Mouse (Mus musculus) retina, adult 2 months (tissue): Measurements from ENCODE around the gene Col25a1.

ENCODE experiments used
- DNase-seq: peaks from one replicate; pipeline ENCODE4 v3.0.0-alpha.2; 2012; ENCODE audit warnings: low read depth, low spot score

Col25a1 gene

DNA sequence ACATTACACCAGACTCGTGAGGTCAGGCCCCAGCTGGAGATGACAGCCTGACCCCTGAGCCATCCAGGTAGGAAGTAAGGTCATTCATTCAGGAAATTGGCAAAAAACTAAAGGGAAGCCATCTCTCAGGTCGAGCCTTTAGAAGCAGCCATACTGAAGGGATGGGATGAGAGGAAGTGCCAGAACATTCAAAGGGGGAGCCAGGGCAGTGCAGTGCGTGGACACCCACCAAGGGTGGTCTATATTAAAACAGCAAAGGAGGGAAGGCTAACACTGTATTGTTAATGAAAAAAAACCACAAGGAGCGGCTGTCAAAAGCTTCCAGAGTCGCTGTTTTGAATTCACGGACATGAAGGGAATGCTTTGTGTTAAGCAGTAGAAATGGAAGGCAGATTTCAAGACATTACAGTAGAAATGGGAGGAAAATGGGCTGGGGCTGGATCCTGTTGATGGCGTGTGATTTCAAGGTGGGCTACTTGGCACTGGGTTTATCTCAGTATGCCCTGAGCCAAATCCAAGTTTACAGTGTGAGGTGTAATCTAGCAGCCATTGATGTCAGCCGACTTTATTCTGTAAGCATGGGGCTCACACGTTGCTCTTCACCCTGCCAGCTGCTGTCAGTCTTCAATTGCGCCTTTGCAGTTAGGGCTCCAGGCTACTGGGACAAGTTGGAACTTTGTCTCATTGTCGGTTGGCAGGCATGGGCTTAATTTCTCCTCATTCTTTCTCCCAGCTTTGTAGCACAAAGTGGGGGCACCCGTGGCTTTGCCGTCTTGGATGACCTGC is 312.7 kb downstream of the Col25a1 start:
- no peak for DNase-seq

GRCm38 (mm10) chr3:130449864-130450263 is 318.6 kb downstream of the Col25a1 start:
- no peak for DNase-seq

DNA sequence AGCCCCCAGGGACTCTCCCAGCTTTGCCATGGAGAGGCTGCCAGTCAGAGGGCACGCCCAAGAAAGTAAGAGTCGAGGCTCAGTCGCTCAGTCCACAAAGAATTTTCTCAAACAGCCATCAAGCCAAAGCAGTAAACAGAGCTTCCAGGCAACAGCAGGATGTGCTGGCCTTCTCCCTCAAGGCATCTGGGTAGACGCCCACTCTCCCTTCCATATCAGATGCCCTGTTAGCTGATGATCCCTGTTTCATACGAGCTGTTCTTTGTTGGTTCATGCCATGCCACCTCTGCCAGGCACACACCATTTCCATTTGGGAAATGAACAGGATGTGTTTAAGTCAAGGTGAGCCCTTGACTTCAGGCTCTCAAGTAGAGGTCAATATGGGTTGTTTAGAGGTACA is 334.1 kb downstream of the Col25a1 start:
- DNase-seq, result no peak

- no peak for DNase-seq
Observed at GRCm38 (mm10) chr3:130473211-130473768, 342.0 kb downstream of the Col25a1 start.

DNA sequence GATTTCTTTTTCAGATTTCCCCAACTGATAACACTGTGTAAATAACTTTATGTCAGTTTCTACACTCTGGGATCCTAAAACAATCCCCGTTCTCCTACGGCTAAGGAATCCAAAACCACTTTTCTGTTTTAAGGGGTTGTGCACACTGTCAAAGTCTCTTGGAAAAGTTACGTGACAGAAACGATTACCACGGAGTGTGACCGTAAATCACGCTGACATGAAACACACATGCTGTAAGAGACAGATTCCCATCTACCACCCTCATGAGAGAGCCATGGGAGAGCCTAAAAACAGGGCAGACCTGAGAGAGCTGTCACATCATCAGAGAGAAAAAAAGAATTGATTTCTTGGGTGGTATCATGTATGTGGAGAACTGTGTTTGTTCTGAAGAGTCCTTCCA is 342.7 kb downstream of the Col25a1 start:
- no peak for DNase-seq

DNA sequence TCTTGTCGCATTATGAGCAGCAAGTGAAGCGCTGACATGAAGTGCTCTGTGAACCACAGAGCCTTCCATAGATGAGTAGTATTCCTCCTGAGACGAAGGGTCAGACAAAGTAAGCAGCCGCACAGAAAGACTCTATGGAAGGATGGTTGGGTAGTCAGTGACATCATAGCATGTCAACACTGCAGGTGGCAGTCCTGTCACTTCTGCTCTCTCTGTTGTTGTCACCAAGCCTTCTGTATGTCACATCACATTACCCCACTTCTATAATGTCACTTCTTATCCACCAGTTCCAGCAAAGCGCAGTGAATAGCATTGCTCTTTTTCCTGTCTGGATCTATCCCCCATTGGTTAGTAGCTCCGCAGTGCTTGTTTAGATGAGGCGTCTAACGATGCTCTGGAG is 351.2 kb downstream of the Col25a1 start:
- DNase-seq, result no peak

- no peak for DNase-seq
Observed at GRCm38 (mm10) chr3:130488839-130489238, 357.5 kb downstream of the Col25a1 start.

- DNase-seq, result no peak
Observed at GRCm38 (mm10) chr3:130494192-130494591, 362.9 kb downstream of the Col25a1 start.

GRCm38 (mm10) chr3:130494665-130495396 is 363.5 kb downstream of the Col25a1 start:
- DNase-seq, result no peak

DNA sequence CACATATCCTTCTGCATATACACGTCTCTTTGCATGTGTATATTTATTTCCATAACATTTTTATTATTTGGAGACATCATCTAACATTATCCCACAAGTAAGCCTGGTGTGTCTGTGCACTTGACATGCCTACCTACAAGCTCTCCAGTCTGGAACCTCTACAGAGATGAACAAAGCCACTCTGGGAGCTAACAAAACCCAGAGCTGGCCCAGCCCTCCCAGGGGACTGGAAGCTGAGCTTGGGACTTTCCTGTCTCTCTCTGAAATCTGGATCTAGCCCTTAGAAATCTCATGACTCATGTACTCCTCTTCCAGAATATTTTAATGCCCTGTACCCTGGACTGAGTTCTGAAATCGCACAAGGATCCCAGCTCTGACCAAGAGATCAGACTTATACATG is 365.7 kb downstream of the Col25a1 start:
- no peak for DNase-seq

GRCm38 (mm10) chr3:130501713-130502112 is 370.4 kb downstream of the Col25a1 start:
- DNase-seq, result no peak

- no peak for DNase-seq
Observed at GRCm38 (mm10) chr3:130508330-130508729, 377.0 kb downstream of the Col25a1 start.

- no peak for DNase-seq
Observed at GRCm38 (mm10) chr3:130518457-130518879, 387.2 kb downstream of the Col25a1 start.

GRCm38 (mm10) chr3:130521834-130522476 is 390.7 kb downstream of the Col25a1 start:
- no peak for DNase-seq

DNA sequence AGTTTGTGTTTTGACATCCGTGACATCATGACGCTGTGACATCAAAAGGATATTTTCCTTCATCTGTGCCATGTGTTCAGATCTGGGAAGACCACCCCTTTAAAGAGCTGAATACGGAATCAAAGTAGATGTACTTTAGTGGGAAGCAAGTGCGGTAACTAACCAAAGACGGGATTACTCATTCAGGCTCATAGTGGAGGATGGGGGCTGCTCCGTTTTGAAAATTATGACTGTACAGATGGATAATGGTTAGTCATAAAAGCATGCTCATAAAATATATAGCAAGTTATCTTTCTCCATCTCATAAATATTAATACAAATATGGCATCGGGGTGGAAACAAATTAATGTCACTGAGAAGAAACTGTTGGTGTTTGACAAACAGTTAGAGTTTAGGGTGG is 391.7 kb downstream of the Col25a1 start:
- DNase-seq, result no peak

DNA sequence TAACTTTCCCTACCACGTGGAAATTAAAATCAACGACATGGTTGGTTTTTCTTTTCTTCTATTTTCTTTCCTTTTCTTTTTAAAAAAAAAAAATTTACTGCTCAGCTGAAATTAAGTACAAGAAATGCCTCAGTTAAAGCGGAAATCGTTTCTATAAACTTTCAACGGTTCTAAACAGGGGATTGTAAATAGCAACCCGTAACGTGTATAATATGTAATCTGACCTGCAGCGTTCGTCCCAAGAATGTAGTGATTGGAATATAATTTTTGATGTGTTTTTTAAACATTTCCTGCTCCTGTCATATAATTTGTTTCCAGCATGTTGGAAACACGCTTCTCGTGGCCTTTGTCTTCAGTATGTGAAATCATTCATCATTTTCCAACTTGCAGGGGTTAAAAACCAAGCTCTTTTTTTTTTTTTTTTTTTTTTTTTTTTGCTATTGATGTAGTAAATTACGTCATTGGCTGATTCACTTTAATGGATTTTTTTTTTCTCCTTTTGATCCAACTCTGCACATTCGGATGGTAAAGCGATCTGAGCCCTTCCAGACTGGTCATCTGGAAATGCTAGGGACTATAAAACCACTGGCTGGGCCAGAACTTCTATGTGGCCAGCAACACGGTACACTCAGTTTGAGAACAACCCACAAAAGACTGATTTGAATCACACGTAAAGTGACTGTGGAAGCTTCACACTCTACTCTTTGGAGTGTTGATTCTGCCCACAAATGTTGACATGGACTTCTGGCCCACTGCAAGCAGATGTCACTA is 393.3 kb downstream of the Col25a1 start:
- no peak for DNase-seq

GRCm38 (mm10) chr3:130535021-130535420 is 403.7 kb downstream of the Col25a1 start:
- no peak for DNase-seq

DNA sequence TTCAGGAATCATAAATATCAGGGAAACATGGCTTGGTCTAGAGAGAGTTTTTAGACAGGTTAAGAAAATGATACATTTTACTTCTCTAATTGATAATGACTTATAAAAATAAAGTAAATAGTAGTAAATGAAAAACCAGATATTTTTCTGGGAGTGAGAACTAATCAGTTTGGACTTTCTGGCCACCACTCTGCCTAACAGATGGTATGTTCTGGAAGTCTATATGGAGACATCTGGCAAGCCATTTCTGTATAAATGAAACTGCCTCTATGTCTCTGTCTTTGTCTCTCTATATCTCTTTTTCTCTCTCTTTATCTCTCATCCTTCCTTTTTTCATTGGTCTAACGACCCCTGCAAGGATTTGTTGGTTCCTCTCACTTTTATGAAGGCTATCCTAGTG is 410.2 kb downstream of the Col25a1 start:
- no peak for DNase-seq

DNA sequence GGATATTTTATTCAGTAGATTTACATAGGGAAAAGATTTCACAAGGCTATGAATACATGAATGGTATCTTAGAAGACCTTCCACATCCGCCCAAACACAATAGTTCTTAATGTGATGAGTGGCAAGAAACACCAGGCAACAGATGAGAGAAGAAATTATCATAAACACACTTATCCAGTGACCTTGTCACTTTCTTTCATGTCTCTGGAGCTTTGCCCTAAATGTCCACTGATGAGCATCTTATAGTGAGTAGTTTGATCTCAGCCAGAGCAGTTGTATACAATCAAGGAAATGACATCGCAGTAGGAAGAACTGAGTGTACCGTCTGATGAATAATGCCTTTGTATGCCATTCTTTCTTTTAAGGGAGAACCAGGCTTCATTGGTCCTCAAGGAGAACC is 414.7 kb downstream of the Col25a1 start:
- DNase-seq, result no peak

- DNase-seq, result no peak
Observed at GRCm38 (mm10) chr3:130549066-130549465, 417.8 kb downstream of the Col25a1 start.

DNA sequence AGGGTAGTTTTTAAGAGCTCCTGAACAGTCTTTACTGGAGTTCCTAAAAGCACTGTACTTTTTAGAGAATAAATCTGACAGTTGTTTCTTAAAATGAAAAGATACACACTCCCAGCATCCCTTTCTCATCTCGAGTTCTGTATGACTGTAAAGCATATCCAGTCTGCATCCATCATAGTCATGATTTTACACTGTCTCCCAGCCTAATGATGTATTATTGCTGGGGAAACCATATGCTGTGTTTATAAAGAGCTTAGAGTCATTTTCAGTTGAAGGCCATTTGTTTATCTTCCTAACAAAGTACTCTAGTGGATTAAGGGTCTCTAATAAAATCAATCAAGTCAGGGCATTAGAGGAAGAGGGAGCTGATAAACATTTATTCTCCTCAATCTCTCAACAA is 425.0 kb downstream of the Col25a1 start:
- no peak for DNase-seq
